ENCODE assay signal across 18 mouse cellular contexts in genomic region chr15:97067340-97068136, GRCm38 (mm10). TPM values are rescaled to one million over a fixed set of nuclear protein-coding genes. Genes with fewer than 3 reads are reported as not detected.
DNase-seq lines count a peak whose midpoint lies in the region; ATAC-seq lines count a peak whose summit lies in the region.
"Had no signal": no experiment of that assay in that cellular context is flagged by ENCODE, and none has a peak within 500 bp of the region (broad histone marks: within the 10 kb centered on the region; RNA-seq: fewer than 3 reads in every experiment).

No protein-coding gene starts in this region.

- DNase-seq in heart, adult 11 months: no peak
- DNase-seq in lung, postnatal 25 days (ENCODE audit: low spot score): no peak
- no peak for DNase-seq in limb, embryonic 10.5 days (ENCODE audit: low spot score)
- DNase-seq in urinary bladder, postnatal 36 days (ENCODE audit: low spot score in 2 of 2): no peak
- DNase-seq in cerebellum, adult 11 months: no peak
- DNase-seq: cerebellum, adult 9-11 months; heart, postnatal 14 days; layer of hippocampus, postnatal 36 days; thymus, postnatal 25 days had no signal

- H3K27ac ChIP-seq in heart, embryonic 15.5 days: peak overlapping the region; percentile 63
- peak overlapping the region; percentile 35 for H3K27ac ChIP-seq in lung, embryonic 15.5 days
- peak overlapping the region; percentile 25; the same call in 1 of the 2 replicates for H3K27ac ChIP-seq in limb, embryonic 10.5 days
- H3K27ac ChIP-seq in stomach, embryonic 14.5 days (ENCODE audit: low read length): peak overlapping the region; percentile 35; the same call in 1 of the 2 replicates
- H3K27ac ChIP-seq: embryonic facial prominence, embryonic 15.5 days; forebrain, embryonic 10.5 days; liver, embryonic 15.5 days; neural tube, embryonic 12.5 days had no signal

- no peak overlapping the region for H3K4me2 ChIP-seq in heart, embryonic 15.5 days
- no peak overlapping the region for H3K4me2 ChIP-seq in lung, embryonic 15.5 days
- H3K4me2 ChIP-seq in stomach, embryonic 14.5 days (replicated peaks; ENCODE audit: low read depth, low read length): no peak overlapping the region
- H3K4me2 ChIP-seq: embryonic facial prominence, embryonic 15.5 days; liver, embryonic 15.5 days; neural tube, embryonic 12.5 days had no signal

- peaks cover 15% of the 10 kb centered on the region for H3K4me1 ChIP-seq in heart, embryonic 15.5 days (replicated peaks)
- H3K4me1 ChIP-seq in lung, embryonic 15.5 days: peaks cover 12% of the 10 kb centered on the region
- H3K4me1 ChIP-seq in limb, embryonic 10.5 days: peaks cover 19% of the 10 kb centered on the region
- peaks cover 5% of the 10 kb centered on the region; the same call in 1 of the 2 replicates for H3K4me1 ChIP-seq in stomach, embryonic 14.5 days (ENCODE audit: control insufficient read depth, insufficient read depth, low read length)
- H3K4me1 ChIP-seq: embryonic facial prominence, embryonic 15.5 days; forebrain, embryonic 10.5 days; liver, embryonic 15.5 days; megakaryocyte, embryonic 14.5 days; neural tube, embryonic 12.5 days had no signal

- ATAC-seq in heart, embryonic 15.5 days (replicated peaks; ENCODE audit: insufficient number of reproducible peaks, insufficient read depth, low FRiP score, low read depth): 0 out of 2 replicates have a peak, but pooled peaks have one; percentile 35
- peak; percentile 62; the same call in 1 of the 2 replicates for ATAC-seq in lung, embryonic 15.5 days (ENCODE audit: borderline replicate concordance, extremely low read depth, low FRiP score, low TSS enrichment)
- ATAC-seq in stomach, embryonic 14.5 days (ENCODE audit: insufficient number of reproducible peaks, insufficient read depth, low FRiP score, low read depth): peak; percentile 37; the same call in 1 of the 2 replicates
- ATAC-seq: hindbrain, embryonic 16.5 days had no signal

- H3K27me3 ChIP-seq in heart, embryonic 15.5 days: no peaks in the 10 kb centered on the region
- no peaks in the 10 kb centered on the region for H3K27me3 ChIP-seq in lung, embryonic 15.5 days
- no peaks in the 10 kb centered on the region for H3K27me3 ChIP-seq in limb, embryonic 10.5 days (ENCODE audit: low read depth, poor library complexity, severe bottlenecking)
- no peaks in the 10 kb centered on the region for H3K27me3 ChIP-seq in stomach, embryonic 14.5 days (ENCODE audit: control insufficient read depth, insufficient read depth, low read length)
- H3K27me3 ChIP-seq: embryonic facial prominence, embryonic 15.5 days; liver, embryonic 15.5 days; megakaryocyte, embryonic 14.5 days; neural tube, embryonic 12.5 days had no signal

- 21% methylated on average over 8 of the region's 8 CpGs for WGBS in heart, embryonic 15.5 days
- 26% methylated on average over 8 of the region's 8 CpGs for WGBS in lung, embryonic 15.5 days
- 53% methylated on average over 8 of the region's 8 CpGs for WGBS in limb, embryonic 10.5 days
- WGBS in stomach, embryonic 14.5 days: 32% methylated on average over 8 of the region's 8 CpGs

- H3K9me3 ChIP-seq in heart, embryonic 15.5 days (replicated peaks): no peaks in the 10 kb centered on the region
- H3K9me3 ChIP-seq in lung, embryonic 15.5 days: no peaks in the 10 kb centered on the region
- H3K9me3 ChIP-seq in limb, embryonic 10.5 days (replicated peaks): no peaks in the 10 kb centered on the region
- H3K9me3 ChIP-seq in stomach, embryonic 14.5 days (ENCODE audit: control insufficient read depth, low read depth, low read length): no peaks in the 10 kb centered on the region
- H3K9me3 ChIP-seq: embryonic facial prominence, embryonic 15.5 days; forebrain, embryonic 10.5 days; liver, embryonic 15.5 days; neural tube, embryonic 12.5 days had no signal

- no peaks in the 10 kb centered on the region for H3K36me3 ChIP-seq in heart, embryonic 15.5 days
- H3K36me3 ChIP-seq in lung, embryonic 15.5 days: no peaks in the 10 kb centered on the region
- H3K36me3 ChIP-seq in limb, embryonic 10.5 days: no peaks in the 10 kb centered on the region
- H3K36me3 ChIP-seq in stomach, embryonic 14.5 days (ENCODE audit: control insufficient read depth, insufficient read depth, low read length): no peaks in the 10 kb centered on the region
- H3K36me3 ChIP-seq: embryonic facial prominence, embryonic 15.5 days; forebrain, embryonic 10.5 days; liver, embryonic 15.5 days; neural tube, embryonic 12.5 days had no signal

- no peak overlapping the region for H3K4me3 ChIP-seq in heart, embryonic 15.5 days
- H3K4me3 ChIP-seq in lung, embryonic 15.5 days: no peak overlapping the region
- H3K4me3 ChIP-seq in limb, embryonic 10.5 days: no peak overlapping the region
- no peak overlapping the region for H3K4me3 ChIP-seq in stomach, embryonic 14.5 days (ENCODE audit: low read depth, low read length)
- H3K4me3 ChIP-seq: embryonic facial prominence, embryonic 15.5 days; forebrain, embryonic 10.5 days; liver, embryonic 15.5 days; megakaryocyte, embryonic 14.5 days; neural tube, embryonic 12.5 days had no signal

- H3K9ac ChIP-seq in heart, embryonic 15.5 days: no peak overlapping the region
- no peak overlapping the region for H3K9ac ChIP-seq in lung, embryonic 15.5 days
- H3K9ac ChIP-seq in stomach, embryonic 14.5 days (replicated peaks; ENCODE audit: low read depth, low read length): no peak overlapping the region
- H3K9ac ChIP-seq: embryonic facial prominence, embryonic 15.5 days; liver, embryonic 15.5 days; neural tube, embryonic 12.5 days had no signal

RNA-seq across cellular contexts. Expression of gene Slc38a4, which starts 11.8 kb away (rescaled TPM):
- polyA plus RNA-seq in heart, embryonic 15.5 days (2015; fragmentation: Nextera tagmentation; extraction: Ambion mirVana): 94.8 and 103 TPM in 2 replicates
- 70.0 and 74.0 TPM in 2 replicates for polyA plus RNA-seq in lung, embryonic 15.5 days (2015; fragmentation: Nextera tagmentation; extraction: Ambion mirVana)
- 77.5 and 88.3 TPM in 2 replicates for polyA plus RNA-seq in limb, embryonic 10.5 days (2016; fragmentation: Nextera tagmentation; extraction: Ambion mirVana)
- polyA plus RNA-seq in stomach, embryonic 14.5 days (2014; fragmentation: Nextera tagmentation; extraction: Ambion mirVana): 59.1 and 72.9 TPM in 2 replicates
